In genomic region chr11:73198190-73198589, GRCm38 (mm10) we compare ENCODE assay signal across 1 mouse cellular context.
TF ChIP-seq lines count a peak whose summit lies in the region.

No protein-coding gene starts in this region.

TF ChIP-seq in CH12.LX, 34 proteins besides CTCF, POLR2A, EP300 and RAD21 (continued from another document):
- TF ChIP-seq SMC3 (IDR thresholded peaks at IDR 0.05; ENCODE audit: low read depth, low read length) (no peak), MYC (IDR thresholded peaks at IDR 0.05; ENCODE audit: low read depth, low read length) (no peak), CHD1 (IDR thresholded peaks at IDR 0.05; ENCODE audit: low read depth, low read length) (no peak), MXI1 (IDR thresholded peaks at IDR 0.05; ENCODE audit: low read depth, low read length) (no peak)
